Mouse (Mus musculus) WW6 (cell line): ENCODE measurements around the gene Klhl12.
A peak's percentile ranks its signal among the peaks of the same experiment; 100 is the strongest.
"Not testable (repeated sequence)": the region's sequence is repeated elsewhere in the genome, so short reads cannot be mapped to it uniquely, and the experiment has no call there.

Source experiments
- DNase-seq: peaks from one replicate; pipeline ENCODE4 v3.0.0-alpha.2; 2013; ENCODE audit warnings: low read depth, low spot score

Gene Klhl12

GRCm38 (mm10) chr1:134448537-134448936 is 6.8 kb upstream of the Klhl12 start:
- not testable (repeated sequence) for DNase-seq

GRCm38 (mm10) chr1:134450201-134450600 is 5.1 kb upstream of the Klhl12 start:
- no peak for DNase-seq

- DNase-seq = no peak
Observed at GRCm38 (mm10) chr1:134450986-134451385, 4.3 kb upstream of the Klhl12 start.

- DNase-seq = no peak
Observed at GRCm38 (mm10) chr1:134456060-134456459, 729 bp downstream of the Klhl12 start.

- no peak for DNase-seq
Observed at GRCm38 (mm10) chr1:134458139-134458727, 2.9 kb downstream of the Klhl12 start.

- DNase-seq = no peak
Observed at GRCm38 (mm10) chr1:134460294-134461284, 5.3 kb downstream of the Klhl12 start.

- DNase-seq = no peak
Observed at GRCm38 (mm10) chr1:134484623-134485022, 29.3 kb downstream of the Klhl12 start.

- no peak for DNase-seq
Observed at GRCm38 (mm10) chr1:134490903-134491801, 35.8 kb downstream of the Klhl12 start.

- DNase-seq = no peak
Observed at GRCm38 (mm10) chr1:134492276-134492675, 36.9 kb downstream of the Klhl12 start.

GRCm38 (mm10) chr1:134493496-134493895 is 38.2 kb downstream of the Klhl12 start:
- DNase-seq = no peak

- DNase-seq = no peak
Observed at GRCm38 (mm10) chr1:134493956-134494355, 38.6 kb downstream of the Klhl12 start.

GRCm38 (mm10) chr1:134494428-134495215 is 39.3 kb downstream of the Klhl12 start, which contains the start of gene Rabif:
Gene Rabif (plus strand): TSS chr1:134494648.
- peak; percentile 95 for DNase-seq

GRCm38 (mm10) chr1:134495216-134495539 is 39.8 kb downstream of the Klhl12 start:
- no peak for DNase-seq

GRCm38 (mm10) chr1:134495991-134496390 is 40.7 kb downstream of the Klhl12 start:
- no peak for DNase-seq

- DNase-seq = no peak
Observed at GRCm38 (mm10) chr1:134500916-134501315, 45.6 kb downstream of the Klhl12 start.

GRCm38 (mm10) chr1:134506201-134506600 is 50.9 kb downstream of the Klhl12 start:
- no peak for DNase-seq

- DNase-seq = no peak
Observed at GRCm38 (mm10) chr1:134510018-134510417, 54.7 kb downstream of the Klhl12 start.

- DNase-seq = no peak
Observed at GRCm38 (mm10) chr1:134512183-134512582, 56.9 kb downstream of the Klhl12 start.

- no peak for DNase-seq
Observed at GRCm38 (mm10) chr1:134512584-134512983, 57.3 kb downstream of the Klhl12 start.

- no peak for DNase-seq
Observed at GRCm38 (mm10) chr1:134513312-134513860, 58.1 kb downstream of the Klhl12 start.
